Mouse (Mus musculus): ENCODE measurements around the gene Pank4.

The Pank4 gene

GRCm38 (mm10) chr4:154963901-154964580 lies at the start of gene Pank4:
Gene Pank4, plus strand, starts transcription at chr4:154964123.
- DNase-seq (ENCODE audit: inconsistent ontology term): peak; percentile 92

- DNase-seq (ENCODE audit: inconsistent ontology term): no peak
Measured at GRCm38 (mm10) chr4:154914252-154914651, 49.7 kb upstream of the Pank4 start.

GRCm38 (mm10) chr4:154914707-154915106 lies 49.2 kb upstream of the Pank4 start:
- DNase-seq (ENCODE audit: inconsistent ontology term): no peak

- DNase-seq (ENCODE audit: inconsistent ontology term): no peak
Measured at GRCm38 (mm10) chr4:154915286-154915685, 48.6 kb upstream of the Pank4 start.

GRCm38 (mm10) chr4:154916662-154917061 lies 47.3 kb upstream of the Pank4 start:
- no peak for DNase-seq (ENCODE audit: inconsistent ontology term)

GRCm38 (mm10) chr4:154922291-154922690 lies 41.6 kb upstream of the Pank4 start:
- DNase-seq (ENCODE audit: inconsistent ontology term): no peak

- no peak for DNase-seq (ENCODE audit: inconsistent ontology term)
Measured at GRCm38 (mm10) chr4:154922931-154923330, 41.0 kb upstream of the Pank4 start.

- no peak for DNase-seq (ENCODE audit: inconsistent ontology term)
Measured at GRCm38 (mm10) chr4:154925413-154925812, 38.5 kb upstream of the Pank4 start.

- DNase-seq (ENCODE audit: inconsistent ontology term): no peak
Measured at GRCm38 (mm10) chr4:154926969-154927898, 36.7 kb upstream of the Pank4 start.

GRCm38 (mm10) chr4:154927899-154928337 lies 36.0 kb upstream of the Pank4 start:
- no peak for DNase-seq (ENCODE audit: inconsistent ontology term)

GRCm38 (mm10) chr4:154928395-154929087 lies 35.4 kb upstream of the Pank4 start, which contains the start of gene Tnfrsf14:
Gene Tnfrsf14, minus strand, starts transcription at chr4:154928563.
- no peak for DNase-seq (ENCODE audit: inconsistent ontology term)

GRCm38 (mm10) chr4:154929088-154929660 lies 34.7 kb upstream of the Pank4 start:
- DNase-seq (ENCODE audit: inconsistent ontology term): no peak

GRCm38 (mm10) chr4:154933306-154933907 lies 30.5 kb upstream of the Pank4 start:
- peak; percentile 75 for DNase-seq (ENCODE audit: inconsistent ontology term)

- no peak for DNase-seq (ENCODE audit: inconsistent ontology term)
Measured at GRCm38 (mm10) chr4:154934800-154935199, 29.1 kb upstream of the Pank4 start.

GRCm38 (mm10) chr4:154935788-154936187 lies 28.1 kb upstream of the Pank4 start:
- no peak for DNase-seq (ENCODE audit: inconsistent ontology term)

- no peak for DNase-seq (ENCODE audit: inconsistent ontology term)
Measured at GRCm38 (mm10) chr4:154936542-154937255, 27.2 kb upstream of the Pank4 start.

- no peak for DNase-seq (ENCODE audit: inconsistent ontology term)
Measured at GRCm38 (mm10) chr4:154937746-154938145, 26.2 kb upstream of the Pank4 start.

GRCm38 (mm10) chr4:154940156-154940555 lies 23.8 kb upstream of the Pank4 start:
- no peak for DNase-seq (ENCODE audit: inconsistent ontology term)

GRCm38 (mm10) chr4:154941831-154942230 lies 22.1 kb upstream of the Pank4 start:
- no peak for DNase-seq (ENCODE audit: inconsistent ontology term)

- no peak for DNase-seq (ENCODE audit: inconsistent ontology term)
Measured at GRCm38 (mm10) chr4:154942632-154943322, 21.1 kb upstream of the Pank4 start.

Measured in Muller cell, postnatal 12 days (primary cell).